Mouse (Mus musculus) liver, adult 2 months (tissue): ENCODE results near the gene Ifnlr1.

Experiments used
- CTCF ChIP-seq: fragments of 200-500 bp; IDR thresholded peaks from 2 replicates; pipeline ENCODE4 v1.5.1; 2011; ENCODE audit warnings: low read depth, low read length, control low read depth
- POLR2A ChIP-seq: fragments of 200-500 bp; IDR thresholded peaks from 2 replicates; pipeline ENCODE4 v1.6.1; 2011; ENCODE audit warnings: low read length, control low read depth; ENCODE audit not compliant: insufficient read depth; ENCODE audit errors: extremely low read depth

DNA sequence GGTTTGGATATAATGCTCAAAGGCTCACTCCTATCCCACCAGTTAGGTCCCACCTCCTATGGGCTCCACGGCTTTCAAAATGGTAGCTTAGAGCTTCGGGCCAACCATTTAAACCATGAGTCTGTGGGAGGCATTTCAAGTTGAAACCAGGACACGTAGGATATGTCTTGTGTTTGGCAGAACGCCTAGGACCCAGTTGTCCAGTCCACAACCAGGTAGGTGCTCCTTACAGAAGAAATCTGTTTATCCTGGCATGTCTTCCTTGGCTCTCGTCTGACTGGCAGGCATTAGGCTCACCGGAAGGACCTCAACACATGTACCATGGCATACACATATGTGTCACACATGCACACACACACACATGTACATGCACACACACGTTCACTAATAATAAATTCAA lies 3.7 kb downstream of the Ifnlr1 start:
- no peak for TF ChIP-seq POLR2A
- no peak for TF ChIP-seq CTCF
